Mouse (Mus musculus): ENCODE measurements around the gene Akt1. TPM values are rescaled to one million over a fixed set of nuclear protein-coding genes. Genes with fewer than 3 reads are reported as not detected.

Akt1 gene
- polyA plus RNA-seq, 1 experiment from 2014 or later: 75.1 TPM

Small RNA genes within 50 kb of the gene (microRNA-seq; reads per million reads assigned to microRNA genes)
- gene Mir6939: not detected

Other genes with a start within 250 kb of the Akt1 start
- gene A530016L24Rik, start 185.4 kb downstream of the Akt1 start, polyA plus RNA-seq (2015; fragmentation: Nextera tagmentation; extraction: Ambion mirVana): 0.47 and 0.50 TPM in 2 replicates
- gene Tmem179, start 158.1 kb downstream of the Akt1 start, polyA plus RNA-seq (2015; fragmentation: Nextera tagmentation; extraction: Ambion mirVana): 0.10 and 0.45 TPM in 2 replicates
- gene Inf2, start 86.1 kb downstream of the Akt1 start, polyA plus RNA-seq (2015; fragmentation: Nextera tagmentation; extraction: Ambion mirVana): 7.4 and 7.6 TPM in 2 replicates
- gene Adssl1, start 54.8 kb downstream of the Akt1 start, polyA plus RNA-seq (2015; fragmentation: Nextera tagmentation; extraction: Ambion mirVana): 11.6 and 27.2 TPM in 2 replicates
- gene Siva1, start 30.2 kb downstream of the Akt1 start, polyA plus RNA-seq (2015; fragmentation: Nextera tagmentation; extraction: Ambion mirVana): 195 and 218 TPM in 2 replicates
- gene Zbtb42, start 3.9 kb upstream of the Akt1 start, polyA plus RNA-seq (2015; fragmentation: Nextera tagmentation; extraction: Ambion mirVana): 3.4 and 3.7 TPM in 2 replicates
- gene Cep170b, start 45.6 kb upstream of the Akt1 start, polyA plus RNA-seq (2015; fragmentation: Nextera tagmentation; extraction: Ambion mirVana): 24.0 and 26.7 TPM in 2 replicates
- gene Pld4, start 85.8 kb upstream of the Akt1 start, polyA plus RNA-seq (2015; fragmentation: Nextera tagmentation; extraction: Ambion mirVana): 13.1 and 14.5 TPM in 2 replicates
- gene Ahnak2, start 127.8 kb upstream of the Akt1 start, polyA plus RNA-seq (2015; fragmentation: Nextera tagmentation; extraction: Ambion mirVana): 9.4 and 9.8 TPM in 2 replicates
- gene Clba1, start 134.1 kb upstream of the Akt1 start, polyA plus RNA-seq (2015; fragmentation: Nextera tagmentation; extraction: Ambion mirVana): 5.9 and 6.4 TPM in 2 replicates
- 105 TPM in 2 replicates for gene Cdca4, start 154.5 kb upstream of the Akt1 start, polyA plus RNA-seq (2015; fragmentation: Nextera tagmentation; extraction: Ambion mirVana)
- gene Gpr132, start 193.3 kb upstream of the Akt1 start, polyA plus RNA-seq (2015; fragmentation: Nextera tagmentation; extraction: Ambion mirVana): 0.20 and 0.41 TPM in 2 replicates